Mouse (Mus musculus) liver, embryonic 16.5 days (tissue): ENCODE results near the gene Ptcra. TPM values are rescaled to one million over a fixed set of nuclear protein-coding genes. Genes with fewer than 3 reads are reported as not detected.

Experiments used
- ATAC-seq: fragments of 200-750 bp; cut with Nextera tagmentation; 2 replicates; pipeline ENCODE4 v1.8.0; 2017; ENCODE audit warnings: low read depth, mild to moderate bottlenecking, moderate number of reproducible peaks, moderate library complexity
- H3K27ac ChIP-seq: fragments of 300-500 bp; sonication (generic); 2 replicates; pipeline ENCODE4 v1.5.1; 2014; ENCODE audit warnings: mild to moderate bottlenecking, low read length
- H3K27me3 ChIP-seq: fragments of 300-500 bp; sonication (generic); 2 replicates; pipeline ENCODE4 v1.6.1; 2014; ENCODE audit warnings: low read depth, low read length, mixed read lengths; ENCODE audit not compliant: control insufficient read depth, insufficient read depth
- H3K36me3 ChIP-seq: fragments of 300-500 bp; sonication (generic); 2 replicates; pipeline ENCODE4 v1.6.1; 2014; ENCODE audit warnings: mild to moderate bottlenecking; ENCODE audit not compliant: control insufficient read depth, insufficient read depth
- H3K4me1 ChIP-seq: fragments of 300-500 bp; sonication (generic); 2 replicates; pipeline ENCODE4 v1.6.1; 2014; ENCODE audit warnings: low read depth, low read length, mixed read lengths; ENCODE audit not compliant: control insufficient read depth
- H3K4me2 ChIP-seq: fragments of 300-500 bp; sonication (generic); 2 replicates; pipeline ENCODE4 v1.6.1; 2014; ENCODE audit warnings: low read depth, low read length, mixed read lengths
- H3K4me3 ChIP-seq: fragments of 300-500 bp; sonication (generic); 2 replicates; pipeline ENCODE4 v1.5.1; 2014; ENCODE audit warnings: low read depth, mild to moderate bottlenecking, low read length
- H3K9ac ChIP-seq: fragments of 300-500 bp; sonication (generic); 2 replicates; pipeline ENCODE4 v1.6.1; 2014; ENCODE audit warnings: low read depth, low read length
- H3K9me3 ChIP-seq: fragments of 300-500 bp; sonication (generic); replicated peaks from 2 replicates; pipeline ENCODE4 v1.6.1; 2016; ENCODE audit warnings: low read length; ENCODE audit not compliant: control insufficient read depth
- WGBS: fragments of 180-500 bp; shearing (Covaris S2); extraction: QIAGEN DNeasy Blood & Tissue Kit; methylation state at CpG from one replicate; pipeline ENCODE4 v1.1.7; 2014; ENCODE audit not compliant: insufficient replicate concordance; 5-methylcytosine and 5-hydroxymethylcytosine counted together
- polyA plus RNA-seq: library from polyadenylated mRNA; unstranded; fragments of >200 nt; fragmentation: Nextera tagmentation; extraction: Ambion mirVana; gene quantifications from 2 replicates; pipeline ENCODE4 v1.2.1, GENCODE M21; 2015

Ptcra gene
- polyA plus RNA-seq: 0.13 and 0.16 TPM in 2 replicates

DNA sequence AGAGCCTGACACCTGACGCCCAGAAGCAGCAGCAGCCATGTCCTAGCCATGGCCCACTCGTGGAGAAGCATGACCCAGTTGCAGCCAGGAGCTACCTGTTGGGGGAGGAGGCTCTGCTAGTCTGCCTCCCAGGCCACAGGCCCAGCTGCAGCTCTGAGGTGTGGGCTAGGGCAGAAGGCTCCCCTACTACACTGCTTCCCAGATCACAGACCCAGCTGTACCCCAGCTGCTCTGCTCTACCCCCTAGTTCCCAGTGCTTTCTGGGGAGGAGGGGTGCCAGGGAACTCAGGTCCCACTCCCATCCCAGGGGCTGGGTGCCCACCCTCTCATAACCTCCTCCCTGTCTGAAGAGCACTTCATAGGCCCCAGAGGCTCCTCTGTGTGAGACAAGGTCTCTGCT, at the start of gene Ptcra:
TSS of gene Ptcra (minus strand) at position 169 of the 400 bp plus-strand sequence.
- peaks cover 3% of the 10 kb centered on the region for H3K4me1 ChIP-seq
- H3K9me3 ChIP-seq: no peaks in the 10 kb centered on the region
- H3K4me3 ChIP-seq: no peak within 1 kb of the TSS

DNA sequence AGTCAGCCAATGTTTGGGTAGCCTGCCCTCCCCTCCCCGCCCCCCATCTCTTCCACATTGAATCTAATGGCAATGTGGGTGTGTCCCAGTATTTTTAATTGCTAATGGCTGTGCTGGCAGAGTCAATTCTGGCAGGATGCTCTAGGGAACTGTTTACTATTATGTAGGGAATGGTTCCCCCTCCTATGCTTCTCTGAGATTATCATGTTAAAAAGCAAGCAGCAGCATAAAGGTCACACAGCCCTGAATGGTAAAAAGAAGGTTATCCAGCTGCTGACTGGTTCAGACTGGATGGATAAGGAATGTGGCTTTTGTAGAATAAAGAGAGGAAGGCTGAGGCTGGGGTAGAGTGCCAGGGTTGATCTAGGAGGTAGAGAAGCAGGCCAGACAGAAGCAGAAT, 48.9 kb upstream of the Ptcra start:
- no peak overlapping the region for H3K4me2 ChIP-seq
- H3K27me3 ChIP-seq: no peaks in the 10 kb centered on the region
- WGBS: 79% methylated on average over 1 of the region's 1 CpGs
- H3K27ac ChIP-seq: no peak overlapping the region
- peaks cover 18% of the 10 kb centered on the region for H3K36me3 ChIP-seq
- peaks cover 16% of the 10 kb centered on the region for H3K4me1 ChIP-seq
- H3K9me3 ChIP-seq: no peaks in the 10 kb centered on the region
- no peak overlapping the region for H3K9ac ChIP-seq
- H3K4me3 ChIP-seq: no peak overlapping the region
- ATAC-seq: no peak

More for the DNA sequence above, at the start of gene Ptcra:
- no peak for ATAC-seq
- Histone ChIP-seq H3K4me2 (no peak within 1 kb of the TSS), H3K36me3 (no peaks in the 10 kb centered on the region), H3K9ac (no peak within 1 kb of the TSS), H3K27ac (no peak within 1 kb of the TSS), H3K27me3 (no peaks in the 10 kb centered on the region)
- WGBS: 63% methylated on average over 2 of the region's 2 CpGs

DNA sequence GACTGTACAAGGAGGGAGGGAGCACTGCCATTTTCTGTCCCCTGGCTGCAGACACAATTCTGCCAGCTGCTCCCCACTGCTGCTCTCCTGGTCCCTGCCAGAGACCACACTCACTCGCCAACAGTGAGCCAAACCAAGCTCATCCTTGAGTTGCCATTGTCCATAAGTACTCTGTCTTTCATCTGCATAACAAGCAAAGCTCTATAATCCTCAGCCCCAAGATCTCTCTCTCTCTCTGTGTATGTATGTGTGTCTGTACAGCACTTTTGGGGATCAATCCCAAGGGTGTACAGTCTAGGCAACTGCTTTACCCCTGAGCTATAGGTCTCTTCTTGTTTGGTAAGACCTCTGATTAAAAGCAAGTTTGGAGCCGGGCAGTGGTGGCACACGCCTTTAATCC, 47.2 kb upstream of the Ptcra start:
- 83% methylated on average over 3 of the region's 3 CpGs for WGBS
- no peak for ATAC-seq
- H3K9ac ChIP-seq: no peak overlapping the region
- no peak overlapping the region for H3K4me2 ChIP-seq
- peaks cover 30% of the 10 kb centered on the region for H3K36me3 ChIP-seq
- no peak overlapping the region for H3K4me3 ChIP-seq
- H3K27me3 ChIP-seq: no peaks in the 10 kb centered on the region
- H3K4me1 ChIP-seq: peaks cover 3% of the 10 kb centered on the region; the same call in 1 of the 2 replicates
- no peak overlapping the region for H3K27ac ChIP-seq
- H3K9me3 ChIP-seq: no peaks in the 10 kb centered on the region

DNA sequence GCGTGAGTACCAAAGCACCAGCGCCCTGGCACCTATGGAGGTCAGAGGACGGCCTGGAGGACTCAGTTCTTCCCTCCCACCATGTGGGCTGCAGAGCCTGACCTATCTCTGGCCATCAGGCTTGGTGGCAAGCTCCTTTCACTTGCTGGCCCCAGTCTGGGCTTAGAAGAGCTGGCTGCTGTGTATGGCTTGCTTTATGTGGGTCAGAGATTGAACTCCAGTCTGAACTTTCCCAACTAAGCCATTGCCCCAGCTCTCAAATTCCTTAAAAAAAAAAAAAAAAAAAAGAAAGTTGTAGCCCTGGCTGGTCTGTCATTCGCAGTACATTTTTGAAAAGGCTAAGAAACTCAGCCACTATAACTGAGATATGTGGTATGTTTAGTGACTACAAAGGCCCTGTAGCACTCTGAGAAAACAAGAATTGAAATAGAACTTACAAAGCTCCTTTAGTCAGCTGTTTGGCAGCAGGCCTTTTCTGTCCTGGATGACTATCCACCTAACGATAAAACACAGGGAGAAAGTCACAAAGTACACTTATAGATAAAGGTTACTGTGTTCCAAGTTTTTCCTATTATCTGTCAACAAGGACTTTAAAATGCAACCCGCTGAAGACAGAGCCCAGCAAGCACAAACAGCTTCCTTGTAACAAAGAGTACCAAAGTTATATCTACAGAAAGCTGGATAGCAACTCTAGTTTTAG, 45.8 kb upstream of the Ptcra start:
- no peaks in the 10 kb centered on the region for H3K9me3 ChIP-seq
- no peak overlapping the region for H3K9ac ChIP-seq
- H3K36me3 ChIP-seq: peaks cover 30% of the 10 kb centered on the region
- ATAC-seq: no peak
- H3K4me1 ChIP-seq: no peaks in the 10 kb centered on the region
- no peak overlapping the region for H3K4me3 ChIP-seq
- no peak overlapping the region for H3K4me2 ChIP-seq
- H3K27me3 ChIP-seq: no peaks in the 10 kb centered on the region
- WGBS: 80% methylated on average over 6 of the region's 6 CpGs
- H3K27ac ChIP-seq: no peak overlapping the region

DNA sequence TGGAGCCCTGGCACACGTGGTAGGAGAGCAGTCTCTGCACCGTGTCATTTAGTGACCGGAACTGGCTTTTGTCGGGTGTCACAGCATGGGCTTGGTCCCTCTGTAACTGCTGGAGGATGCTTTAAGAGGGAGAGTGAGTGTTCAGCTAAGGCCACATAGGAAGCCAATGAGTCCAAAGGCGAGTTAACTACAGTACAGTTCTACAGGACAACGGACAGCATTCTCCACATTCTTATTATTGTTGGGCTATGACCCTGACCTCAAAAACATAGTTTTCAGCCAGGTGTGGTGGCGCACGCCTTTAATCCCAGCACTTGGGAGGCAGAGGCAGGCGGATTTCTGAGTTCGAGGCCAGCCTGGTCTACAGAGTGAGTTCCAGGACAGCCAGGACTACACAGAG, 44.9 kb upstream of the Ptcra start:
- Histone ChIP-seq H3K27me3 (no peaks in the 10 kb centered on the region), H3K9ac (no peak overlapping the region), H3K27ac (no peak overlapping the region), H3K36me3 (peaks cover 28% of the 10 kb centered on the region), H3K4me2 (no peak overlapping the region), H3K9me3 (no peaks in the 10 kb centered on the region), H3K4me1 (no peaks in the 10 kb centered on the region), H3K4me3 (no peak overlapping the region)
- ATAC-seq: no peak
- 86% methylated on average over 10 of the region's 10 CpGs for WGBS

DNA sequence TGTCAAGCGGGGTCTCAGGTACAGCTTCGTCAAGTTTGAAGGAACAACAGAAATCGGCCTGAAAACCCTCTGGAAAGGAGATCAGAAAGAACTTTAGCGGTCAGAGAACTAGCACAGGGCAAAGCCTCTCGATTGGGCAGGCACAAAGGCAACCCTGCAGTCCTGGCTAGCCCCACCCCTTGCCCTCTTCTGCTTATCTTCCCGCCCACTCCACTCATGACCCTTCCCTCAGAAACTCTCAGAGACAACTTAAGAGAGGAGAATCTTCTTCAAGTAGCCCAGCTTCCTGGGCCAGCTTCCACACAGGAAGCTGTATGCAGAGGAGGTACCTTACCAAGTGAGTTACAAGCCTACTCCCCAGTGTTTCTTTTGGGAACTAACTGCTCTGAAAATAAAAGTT, 38.2 kb upstream of the Ptcra start:
- H3K4me2 ChIP-seq: no peak overlapping the region
- no peaks in the 10 kb centered on the region for H3K9me3 ChIP-seq
- no peak overlapping the region for H3K9ac ChIP-seq
- WGBS: 67% methylated on average over 6 of the region's 6 CpGs
- H3K4me3 ChIP-seq: no peak overlapping the region
- no peak for ATAC-seq
- no peak overlapping the region for H3K27ac ChIP-seq
- no peaks in the 10 kb centered on the region for H3K27me3 ChIP-seq
- H3K36me3 ChIP-seq: peaks cover 16% of the 10 kb centered on the region
- peaks cover 3% of the 10 kb centered on the region; the same call in 1 of the 2 replicates for H3K4me1 ChIP-seq

DNA sequence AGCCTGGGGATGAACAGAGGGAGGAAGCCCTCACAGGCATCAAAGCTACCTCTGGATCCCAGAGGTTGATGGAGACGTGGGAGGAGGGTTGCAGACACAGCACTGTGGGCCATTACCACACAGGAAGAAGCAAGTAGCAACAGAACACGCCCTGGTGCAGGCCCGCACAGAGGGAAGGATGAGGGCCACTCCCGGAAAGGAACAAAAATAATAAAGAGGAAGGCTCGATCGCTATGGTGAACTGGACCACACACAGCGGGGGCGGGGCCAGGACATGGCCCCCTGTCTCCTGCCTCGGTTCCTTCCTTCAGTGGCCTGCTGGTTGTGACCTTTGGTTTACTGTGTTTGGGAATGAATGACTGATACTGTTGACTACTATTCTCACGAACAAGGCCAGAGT, 36.2 kb upstream of the Ptcra start:
- no peak overlapping the region for H3K9ac ChIP-seq
- H3K4me2 ChIP-seq: no peak overlapping the region
- no peak overlapping the region for H3K27ac ChIP-seq
- no peak for ATAC-seq
- no peak overlapping the region for H3K4me3 ChIP-seq
- no peaks in the 10 kb centered on the region for H3K9me3 ChIP-seq
- H3K27me3 ChIP-seq: no peaks in the 10 kb centered on the region
- peaks cover 10% of the 10 kb centered on the region for H3K36me3 ChIP-seq
- H3K4me1 ChIP-seq: peaks cover 3% of the 10 kb centered on the region; the same call in 1 of the 2 replicates
- WGBS: 60% methylated on average over 10 of the region's 10 CpGs

DNA sequence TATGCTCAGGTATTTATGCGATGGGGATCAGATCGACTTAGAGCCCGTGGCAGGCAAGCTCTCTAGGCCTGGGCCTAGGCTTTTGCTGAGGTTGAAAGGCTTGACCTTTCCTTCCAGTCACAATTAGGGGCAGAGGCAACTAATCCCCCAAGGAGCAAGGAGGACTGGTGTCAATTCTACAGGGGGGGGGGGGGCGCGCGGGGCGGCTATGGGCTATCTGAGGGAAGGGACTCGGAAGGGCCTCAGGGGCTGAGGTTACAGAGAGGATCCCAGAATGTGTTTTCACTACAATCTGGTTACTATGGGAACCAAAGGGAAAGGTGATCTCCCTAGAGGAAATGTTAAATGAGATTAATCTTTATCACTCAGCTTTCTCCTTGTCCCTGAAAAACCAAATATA, 33.9 kb upstream of the Ptcra start:
- no peak overlapping the region for H3K27ac ChIP-seq
- no peak for ATAC-seq
- peaks cover 10% of the 10 kb centered on the region for H3K36me3 ChIP-seq
- no peak overlapping the region for H3K9ac ChIP-seq
- no peak overlapping the region for H3K4me3 ChIP-seq
- H3K9me3 ChIP-seq: no peaks in the 10 kb centered on the region
- H3K4me2 ChIP-seq: no peak overlapping the region
- no peaks in the 10 kb centered on the region for H3K27me3 ChIP-seq
- peaks cover 8% of the 10 kb centered on the region for H3K4me1 ChIP-seq
- WGBS: 72% methylated on average over 7 of the region's 8 CpGs

DNA sequence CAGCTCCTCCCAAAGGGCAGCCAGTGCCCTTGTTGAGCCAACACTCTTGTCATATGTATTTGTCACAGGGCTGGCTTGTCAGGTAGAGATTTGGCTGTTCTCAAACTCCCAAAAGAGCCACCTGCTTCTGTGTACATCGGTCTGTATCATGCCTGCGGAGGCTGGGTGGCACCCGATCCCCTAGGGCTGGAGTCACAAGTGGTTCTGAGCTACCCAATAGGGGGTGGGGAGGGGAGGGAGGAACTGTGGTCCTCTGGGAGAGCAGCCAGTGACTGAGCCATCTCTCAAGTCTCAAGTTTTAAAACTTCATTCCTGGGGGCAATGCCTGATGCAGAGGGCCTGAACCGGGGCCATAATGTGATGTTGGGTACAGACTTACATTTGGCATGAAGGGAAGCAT, 33.2 kb upstream of the Ptcra start:
- Histone ChIP-seq H3K9ac (no peak overlapping the region), H3K27ac (no peak overlapping the region), H3K27me3 (no peaks in the 10 kb centered on the region), H3K4me2 (no peak overlapping the region), H3K4me3 (no peak overlapping the region), H3K9me3 (no peaks in the 10 kb centered on the region), H3K4me1 (peaks cover 6% of the 10 kb centered on the region), H3K36me3 (peaks cover 10% of the 10 kb centered on the region)
- WGBS: 86% methylated on average over 4 of the region's 4 CpGs
- no peak for ATAC-seq
